Mouse (Mus musculus) embryonic fibroblast, embryonic 13.5 days (primary cell): ENCODE measurements around the gene Spsb3. TPM values are rescaled to one million over a fixed set of nuclear protein-coding genes. Genes with fewer than 3 reads are reported as not detected.

ENCODE experiments used
- H3K27ac ChIP-seq: 2 replicates; pipeline ENCODE4 v1.5.1; 2012; ENCODE audit warnings: low read length, control low read depth, inconsistent platforms; ENCODE audit not compliant: insufficient read depth
- H3K4me1 ChIP-seq: 2 replicates; pipeline ENCODE4 v1.6.1; 2011; ENCODE audit warnings: low read length; ENCODE audit not compliant: control insufficient read depth, insufficient read depth
- H3K4me3 ChIP-seq: 2 replicates; pipeline ENCODE4 v1.5.1; 2011; ENCODE audit warnings: mild to moderate bottlenecking, control low read depth, low read length; ENCODE audit not compliant: insufficient read depth
- CTCF ChIP-seq: IDR thresholded peaks from 2 replicates; pipeline ENCODE4 v1.5.1; 2011; ENCODE audit warnings: mild to moderate bottlenecking, control low read depth, low read length, moderate library complexity, borderline replicate concordance; ENCODE audit not compliant: insufficient read depth
- POLR2A ChIP-seq: IDR thresholded peaks from 2 replicates; pipeline ENCODE4 v1.6.1; 2011; ENCODE audit warnings: low read depth, mild to moderate bottlenecking, control low read depth, low read length, moderate library complexity
- polyA plus RNA-seq: library from polyadenylated mRNA; stranded (reverse); fragments of >200 nt; gene quantifications from 2 replicates; pipeline ENCODE4 v1.2.4, GENCODE M21; 2011; ENCODE audit warnings: low read depth; ENCODE audit not compliant: missing spikeins, insufficient read length

Gene Spsb3
- polyA plus RNA-seq, 1 experiment, result 17.4 TPM

GRCm38 (mm10) chr17:24885356-24886133 lies 898 bp upstream of the Spsb3 start:
- H3K4me1 ChIP-seq, result peaks cover 2% of the 10 kb centered on the region; the same call in 1 of the 2 replicates
- H3K27ac ChIP-seq, result no peak overlapping the region
- TF ChIP-seq POLR2A (no peak), CTCF (no peak)
- H3K4me3 ChIP-seq, result peak overlapping the region; percentile 88

DNA sequence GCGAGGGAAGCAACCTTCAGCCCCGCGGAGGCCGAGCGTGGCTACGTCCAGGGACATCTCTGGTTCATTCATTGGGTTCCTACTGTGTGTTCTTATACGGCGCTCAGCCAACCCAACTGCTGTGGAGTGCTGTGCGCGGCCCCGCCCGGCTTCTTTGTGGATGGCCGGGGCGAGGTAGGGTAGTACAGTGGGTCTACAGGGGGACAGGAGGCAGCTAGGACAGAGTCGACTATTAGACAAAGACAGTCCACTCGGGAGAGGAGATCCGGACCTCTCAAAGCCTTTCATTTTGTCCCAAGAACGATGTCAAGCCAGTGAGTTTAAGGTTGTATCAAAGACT lies 459 bp downstream of the Spsb3 start:
- TF ChIP-seq POLR2A (no peak), CTCF (no peak)
- H3K27ac ChIP-seq, result no peak overlapping the region
- peaks cover 2% of the 10 kb centered on the region; the same call in 1 of the 2 replicates for H3K4me1 ChIP-seq
- H3K4me3 ChIP-seq, result peak overlapping the region; percentile 85

- Histone ChIP-seq H3K4me1 (peaks cover 2% of the 10 kb centered on the region; the same call in 1 of the 2 replicates), H3K27ac (no peak overlapping the region), H3K4me3 (peak overlapping the region; percentile 85)
- TF ChIP-seq CTCF (no peak), POLR2A (peak; percentile 28; the same call in 1 of the 2 replicates)
These were observed 1.0 kb downstream of the Spsb3 start for GRCm38 (mm10) chr17:24887291-24888080.

DNA sequence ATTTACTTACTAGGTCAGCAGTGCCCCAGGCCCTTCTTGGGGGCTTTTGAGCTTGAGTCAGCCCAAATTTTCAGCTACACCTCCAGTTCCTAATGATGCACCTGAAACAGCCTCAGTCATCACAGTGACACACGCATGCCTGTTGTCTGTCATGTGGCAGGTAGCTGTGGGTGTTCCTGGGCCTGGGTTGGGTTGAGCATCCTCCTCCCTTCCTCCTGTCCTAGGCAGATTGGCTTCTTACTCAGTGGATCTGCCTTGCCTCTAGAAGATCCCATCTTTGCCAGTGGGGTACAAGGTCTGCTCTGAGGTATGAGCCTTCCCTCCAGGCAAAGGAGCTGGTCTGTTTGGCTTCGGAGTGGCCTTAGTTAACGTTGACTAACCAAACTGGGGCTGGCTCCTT lies 2.4 kb downstream of the Spsb3 start:
- no peak overlapping the region for H3K27ac ChIP-seq
- no peak overlapping the region for H3K4me3 ChIP-seq
- TF ChIP-seq CTCF (no peak), POLR2A (no peak; the same call in 1 of the 2 replicates)
- H3K4me1 ChIP-seq, result peaks cover 2% of the 10 kb centered on the region

GRCm38 (mm10) chr17:24890151-24891092 lies 4.0 kb downstream of the Spsb3 start:
- TF ChIP-seq CTCF (no peak), POLR2A (peak; percentile 24; the same call in 1 of the 2 replicates)
- Histone ChIP-seq H3K4me3 (no peak overlapping the region), H3K4me1 (peaks cover 2% of the 10 kb centered on the region), H3K27ac (no peak overlapping the region)

DNA sequence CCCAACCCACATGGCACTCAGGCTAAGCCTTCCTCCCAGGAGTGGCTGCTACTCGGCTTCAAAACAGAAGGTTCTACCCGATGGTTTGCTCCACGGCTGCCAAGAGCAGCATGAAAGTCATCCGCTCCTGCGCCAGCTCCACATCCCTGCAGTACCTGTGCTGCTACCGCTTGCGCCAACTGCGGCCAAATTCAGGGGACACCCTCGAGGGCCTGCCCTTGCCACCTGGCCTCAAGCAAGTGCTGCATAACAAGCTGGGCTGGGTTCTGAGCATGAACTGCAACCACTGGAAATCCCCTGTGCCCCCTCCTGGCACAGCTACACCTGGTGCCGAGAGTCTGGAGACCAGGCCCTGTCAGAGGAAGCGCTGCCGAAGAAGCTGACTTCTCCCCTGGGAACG lies 4.9 kb downstream of the Spsb3 start:
- TF ChIP-seq CTCF (no peak), POLR2A (no peak)
- Histone ChIP-seq H3K4me3 (no peak overlapping the region), H3K4me1 (peaks cover 2% of the 10 kb centered on the region), H3K27ac (no peak overlapping the region)

DNA sequence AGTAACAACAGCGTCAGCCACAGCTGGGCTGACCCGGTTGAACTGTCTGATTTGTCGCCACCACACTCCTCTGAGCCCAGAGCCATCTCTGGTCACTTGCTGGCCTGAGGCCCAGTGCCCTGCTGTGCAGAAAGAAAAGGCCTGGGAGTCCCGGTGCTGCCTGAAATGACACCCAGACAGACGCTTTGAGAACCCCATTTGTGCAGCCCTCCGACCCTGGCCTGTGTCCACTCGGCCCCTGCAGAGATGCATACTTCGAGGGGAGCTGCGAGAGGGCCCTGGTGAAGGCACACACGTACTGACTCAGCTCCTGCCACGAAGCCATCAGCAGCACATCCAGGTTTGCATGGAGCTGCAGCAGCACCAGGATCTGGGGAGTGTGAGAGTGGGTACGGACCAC lies 6.3 kb downstream of the Spsb3 start:
- H3K4me1 ChIP-seq, result peaks cover 6% of the 10 kb centered on the region
- no peak overlapping the region for H3K27ac ChIP-seq
- TF ChIP-seq POLR2A (no peak), CTCF (no peak)
- no peak overlapping the region for H3K4me3 ChIP-seq

DNA sequence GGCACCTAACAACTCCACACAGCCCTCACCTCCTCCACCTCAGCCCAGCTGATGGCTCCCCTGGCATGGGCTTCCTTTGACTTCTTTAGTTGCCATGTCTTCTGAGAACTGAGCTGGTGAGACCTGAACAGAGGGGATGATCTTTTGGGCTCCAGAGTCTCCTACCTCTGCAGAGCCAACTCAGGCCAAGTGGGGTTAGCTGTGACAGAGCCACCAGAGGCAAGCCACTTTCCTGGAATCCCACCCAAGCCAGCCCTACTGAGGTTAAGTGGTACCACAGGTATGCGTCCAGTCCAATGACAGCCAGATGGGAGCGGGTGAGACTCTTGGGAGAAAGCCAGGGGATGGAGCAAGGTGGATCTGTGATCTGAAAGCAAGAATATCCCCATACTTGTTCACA lies 6.8 kb downstream of the Spsb3 start:
- H3K4me1 ChIP-seq, result peaks cover 5% of the 10 kb centered on the region
- TF ChIP-seq CTCF, result no peak
- no peak for TF ChIP-seq POLR2A
- no peak overlapping the region for H3K4me3 ChIP-seq
- no peak overlapping the region for H3K27ac ChIP-seq

- Histone ChIP-seq H3K4me3 (peak overlapping the region; percentile 83), H3K27ac (peak overlapping the region; percentile 11; the same call in 1 of the 2 replicates), H3K4me1 (peaks cover 5% of the 10 kb centered on the region)
- TF ChIP-seq POLR2A (no peak), CTCF (no peak)
These were observed 7.9 kb downstream of the Spsb3 start for GRCm38 (mm10) chr17:24894061-24894994.
